Mouse (Mus musculus) ES-E14 (cell line): Measurements from ENCODE around the gene Reg2. TPM values are rescaled to one million over a fixed set of nuclear protein-coding genes. Genes with fewer than 3 reads are reported as not detected.
"Not testable (repeated sequence)": the region's sequence is repeated elsewhere in the genome, so short reads cannot be mapped to it uniquely, and the experiment has no call there.

Experiments
- DNase-seq: peaks from one replicate; pipeline ENCODE4 v3.0.0-alpha.2; 2013; ENCODE audit warnings: low read depth, low spot score
- H3K27ac ChIP-seq: 2 replicates; pipeline ENCODE4 v1.5.1; 2012; ENCODE audit warnings: low read depth, mild to moderate bottlenecking, low read length, moderate library complexity, mixed read lengths; ENCODE audit not compliant: poor library complexity, insufficient read depth, severe bottlenecking
- H3K36me3 ChIP-seq: 2 replicates; pipeline ENCODE4 v1.6.1; 2012; ENCODE audit warnings: mild to moderate bottlenecking, low read length, moderate library complexity, mixed read lengths; ENCODE audit not compliant: control insufficient read depth, poor library complexity, insufficient read depth, severe bottlenecking
- H3K4me1 ChIP-seq, 2 experiments: fragments of 150-350 bp in 1 of 2; sonication (generic) in 1 of 2; 2 replicates each; pipeline ENCODE4 v1.6.1; 2012; ENCODE audit warnings: low read length in 2 of 2, mild to moderate bottlenecking in 1 of 2, mixed read lengths in 1 of 2; ENCODE audit not compliant: control insufficient read depth in 2 of 2, insufficient read depth in 2 of 2, poor library complexity in 1 of 2
- H3K4me3 ChIP-seq, 2 experiments: fragments of 150-350 bp in 1 of 2; sonication (generic) in 1 of 2; 2 replicates each; pipeline ENCODE4 v1.5.1; 2012; ENCODE audit warnings: low read length in 2 of 2, low read depth in 1 of 2, mild to moderate bottlenecking in 1 of 2, mixed read lengths in 1 of 2; ENCODE audit not compliant: insufficient read depth in 1 of 2, poor library complexity in 1 of 2, severe bottlenecking in 1 of 2
- H3K9ac ChIP-seq: 2 replicates; pipeline ENCODE4 v1.6.1; 2012; ENCODE audit warnings: low read depth, mild to moderate bottlenecking, low read length, mixed read lengths; ENCODE audit not compliant: poor library complexity, insufficient read depth, severe bottlenecking
- H3K9me3 ChIP-seq: fragments of 150-350 bp; sonication (generic); 2 replicates; pipeline ENCODE4 v1.6.1; 2012; ENCODE audit warnings: low read depth, mild to moderate bottlenecking, low read length; ENCODE audit not compliant: control insufficient read depth, insufficient read depth
- CHD2 ChIP-seq: IDR thresholded peaks from 2 replicates; pipeline ENCODE4 v1.6.1; 2014; ENCODE audit warnings: mild to moderate bottlenecking, low read depth, low read length, inconsistent platforms
- HCFC1 ChIP-seq: IDR thresholded peaks from 2 replicates; pipeline ENCODE4 v1.6.1; 2012; ENCODE audit warnings: low read length, inconsistent platforms, borderline replicate concordance; ENCODE audit not compliant: insufficient read depth
- MAFK ChIP-seq: IDR thresholded peaks from 2 replicates; pipeline ENCODE4 v1.6.1; 2014; ENCODE audit warnings: mild to moderate bottlenecking, low read depth, low read length, inconsistent platforms; ENCODE audit not compliant: insufficient read depth
- ZC3H11A ChIP-seq: IDR thresholded peaks from 2 replicates; pipeline ENCODE4 v1.6.1; 2012; ENCODE audit warnings: low read depth, mild to moderate bottlenecking, inconsistent platforms, low read length, borderline replicate concordance
- ZNF384 ChIP-seq: IDR thresholded peaks from 2 replicates; pipeline ENCODE4 v1.6.1; 2012; ENCODE audit warnings: low read depth, low read length, inconsistent platforms
- in situ Hi-C, 2 experiments: fragments of 600-800 bp; cut with MboI; formaldehyde crosslinking; loops; one replicate each; pipeline ENCODE4 v1.15.1; 2025; ENCODE audit warnings: low sequenced_read_pairs in 2 of 2, inconsistent platforms in 1 of 2; ENCODE audit not compliant: unreplicated experiment in 2 of 2
- total RNA-seq: library from RNA; depleted of rRNA; stranded (reverse); fragments of 300-350 nt; gene quantifications from 2 replicates; pipeline ENCODE4 v1.2.3, GENCODE M21; 2012; rRNA removed

Gene Reg2
- 0.48 and 0.67 TPM in 2 replicates for total RNA-seq

DNA sequence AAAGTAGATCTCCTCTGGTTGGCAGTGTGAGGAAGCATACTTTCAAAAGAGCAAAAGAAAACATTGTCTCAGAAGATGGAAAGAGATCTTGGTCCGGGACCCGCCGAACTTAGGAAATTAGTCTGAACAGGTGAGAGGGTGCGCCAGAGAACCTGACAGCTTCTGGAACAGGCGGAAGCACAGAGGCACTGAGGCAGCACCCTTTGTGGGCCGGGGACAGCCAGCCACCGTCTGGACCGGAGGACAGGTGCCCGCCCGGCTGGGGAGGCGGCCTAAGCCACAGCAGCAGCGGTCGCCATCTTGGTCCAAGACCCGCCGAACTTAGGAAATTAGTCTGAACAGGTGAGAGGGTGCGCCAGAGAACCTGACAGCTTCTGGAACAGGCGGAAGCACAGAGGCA, at the start of gene Reg2:
TSS of gene Reg2 (plus strand) at position 301 of the 400 bp plus-strand sequence.
- H3K9ac ChIP-seq, H3K4me1 ChIP-seq, H3K4me3 ChIP-seq, H3K27ac ChIP-seq, H3K36me3 ChIP-seq, H3K9me3 ChIP-seq, DNase-seq, in situ Hi-C loops: not testable (repeated sequence)

GRCm38 (mm10) chr6:78361971-78362563, 33.4 kb upstream of the Reg2 start:
- no peak for DNase-seq
- in situ Hi-C loops, result no loop called here
- H3K27ac ChIP-seq, result no peak overlapping the region

GRCm38 (mm10) chr6:78370357-78370756, 25.1 kb upstream of the Reg2 start, which contains the start of gene Reg3b:
TSS of gene Reg3b (plus strand) at chr6:78370657.
- no peak for TF ChIP-seq MAFK
- TF ChIP-seq HCFC1, result no peak
- no peak for TF ChIP-seq ZNF384
- no peak for TF ChIP-seq ZC3H11A
- no peak for TF ChIP-seq CHD2
- no peak within 1 kb of the TSS for H3K27ac ChIP-seq
- in situ Hi-C loops, result no loop called here

More at GRCm38 (mm10) chr6:78361971-78362563, 33.4 kb upstream of the Reg2 start:
- Histone ChIP-seq H3K9ac (no peak overlapping the region), H3K36me3 (no peaks in the 10 kb centered on the region), H3K4me1 (no peaks in the 10 kb centered on the region), H3K4me3 (no peak overlapping the region), H3K9me3 (no peaks in the 10 kb centered on the region)
- TF ChIP-seq ZC3H11A, result no peak
- no peak for TF ChIP-seq HCFC1
- no peak for TF ChIP-seq CHD2
- no peak for TF ChIP-seq ZNF384
- no peak for TF ChIP-seq MAFK

GRCm38 (mm10) chr6:78378765-78379164, 16.7 kb upstream of the Reg2 start, which contains the start of gene Reg3d:
TSS of gene Reg3d (minus strand) at chr6:78378865.
- no peak for DNase-seq
- Histone ChIP-seq H3K9me3 (no peaks in the 10 kb centered on the region), H3K4me1 (no peaks in the 10 kb centered on the region), H3K27ac (no peak within 1 kb of the TSS), H3K4me3 (no peak within 1 kb of the TSS), H3K36me3 (no peaks in the 10 kb centered on the region), H3K9ac (no peak within 1 kb of the TSS)
- TF ChIP-seq HCFC1, result no peak
- no peak for TF ChIP-seq MAFK
- no peak for TF ChIP-seq ZC3H11A
- no peak for TF ChIP-seq ZNF384
- no peak for TF ChIP-seq CHD2
- in situ Hi-C loops, result no loop called here

More at GRCm38 (mm10) chr6:78370357-78370756, 25.1 kb upstream of the Reg2 start, which contains the start of gene Reg3b:
- H3K9ac ChIP-seq, result no peak within 1 kb of the TSS
- no peaks in the 10 kb centered on the region for H3K9me3 ChIP-seq
- H3K4me1 ChIP-seq, result no peaks in the 10 kb centered on the region
- no peak for DNase-seq
- H3K4me3 ChIP-seq, result no peak within 1 kb of the TSS
- no peaks in the 10 kb centered on the region for H3K36me3 ChIP-seq

DNA sequence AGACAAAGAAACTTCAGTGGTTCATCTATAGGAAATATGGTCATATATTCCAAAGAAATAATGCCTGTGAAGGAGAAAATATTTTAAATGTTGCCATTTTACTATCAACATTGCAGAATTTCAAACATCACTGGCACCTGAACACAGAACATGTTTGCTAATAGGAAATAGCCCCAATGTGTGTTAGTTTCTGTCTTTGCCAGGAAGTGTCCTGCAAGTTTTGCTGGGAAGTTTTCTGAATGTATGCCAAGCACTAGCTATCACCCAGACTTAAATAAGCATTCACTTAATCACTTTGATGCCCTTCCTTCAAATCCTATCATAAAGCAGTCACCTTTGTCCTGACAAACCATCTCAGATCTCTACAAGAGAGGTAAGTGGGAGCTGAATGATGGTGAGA, 15.0 kb upstream of the Reg2 start, which contains the start of gene Reg3a:
TSS of gene Reg3a (plus strand) at position 301 of the 400 bp plus-strand sequence.
- in situ Hi-C loops, result no loop called here
- no peak for DNase-seq

More for the DNA sequence above, 15.0 kb upstream of the Reg2 start, which contains the start of gene Reg3a:
- Histone ChIP-seq H3K9me3 (no peaks in the 10 kb centered on the region), H3K36me3 (no peaks in the 10 kb centered on the region), H3K9ac (no peak within 1 kb of the TSS), H3K4me3 (no peak within 1 kb of the TSS), H3K4me1 (no peaks in the 10 kb centered on the region), H3K27ac (no peak within 1 kb of the TSS)
- TF ChIP-seq ZNF384, result no peak
- TF ChIP-seq CHD2, result no peak
- no peak for TF ChIP-seq HCFC1
- no peak for TF ChIP-seq MAFK
- no peak for TF ChIP-seq ZC3H11A
